Mouse (Mus musculus): Measurements from ENCODE around the gene Naaladl2. TPM values are rescaled to one million over a fixed set of nuclear protein-coding genes. Genes with fewer than 3 reads are reported as not detected.

Gene Naaladl2
- total RNA-seq, 2 experiments from 2014 or later = 0.20 to 0.29 TPM

- DNase-seq (ENCODE audit: low spot score) = no peak
- intact Hi-C loops (cut with DNase I) = no loop called here
Measured at GRCm38 (mm10) chr3:24719181-24719749, 424.8 kb downstream of the Naaladl2 start.

GRCm38 (mm10) chr3:24714770-24715169 is 429.3 kb downstream of the Naaladl2 start:
- no peak for DNase-seq (ENCODE audit: low spot score)
- intact Hi-C loops (cut with DNase I) = no loop called here

- DNase-seq (ENCODE audit: low spot score) = no peak
- intact Hi-C loops (cut with DNase I) = no loop called here
Measured at GRCm38 (mm10) chr3:24705778-24706423, 438.2 kb downstream of the Naaladl2 start.

DNA sequence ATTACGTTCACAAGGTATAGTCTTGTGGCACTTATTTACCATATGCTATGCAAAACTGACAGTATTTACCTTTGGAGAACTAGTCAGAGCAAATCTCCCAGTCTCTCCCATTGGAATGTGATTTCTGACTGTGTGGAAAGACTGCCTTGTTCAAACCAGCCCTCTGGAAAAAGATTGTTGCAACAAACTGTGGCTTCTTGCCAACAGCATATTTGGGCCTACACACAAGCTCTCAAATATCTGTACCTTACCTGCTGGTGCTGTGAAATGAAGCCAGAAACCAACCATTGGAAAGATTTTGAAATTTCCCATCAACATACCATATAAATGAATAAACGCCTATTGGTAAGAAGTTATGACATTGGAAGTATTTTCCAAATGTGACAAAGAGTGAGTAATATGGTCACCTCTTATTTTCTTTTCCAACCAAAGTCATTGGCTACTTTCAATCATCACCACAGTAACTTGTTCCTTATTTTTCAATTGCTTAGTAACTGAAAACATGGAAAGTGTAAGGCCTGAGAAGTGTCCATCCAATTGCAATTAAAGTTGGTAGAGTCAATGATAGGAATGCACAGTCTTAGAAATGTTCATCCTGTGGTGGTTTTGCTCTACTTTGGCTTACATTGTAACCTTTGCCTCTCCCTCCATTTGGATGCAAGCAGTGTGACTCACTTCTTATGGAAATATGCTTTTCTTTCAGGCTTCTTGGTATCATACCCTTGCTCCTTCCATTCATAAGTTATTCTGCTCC is 453.7 kb downstream of the Naaladl2 start:
- no peak for DNase-seq (ENCODE audit: low spot score)
- intact Hi-C loops (cut with DNase I) = no loop called here

DNA sequence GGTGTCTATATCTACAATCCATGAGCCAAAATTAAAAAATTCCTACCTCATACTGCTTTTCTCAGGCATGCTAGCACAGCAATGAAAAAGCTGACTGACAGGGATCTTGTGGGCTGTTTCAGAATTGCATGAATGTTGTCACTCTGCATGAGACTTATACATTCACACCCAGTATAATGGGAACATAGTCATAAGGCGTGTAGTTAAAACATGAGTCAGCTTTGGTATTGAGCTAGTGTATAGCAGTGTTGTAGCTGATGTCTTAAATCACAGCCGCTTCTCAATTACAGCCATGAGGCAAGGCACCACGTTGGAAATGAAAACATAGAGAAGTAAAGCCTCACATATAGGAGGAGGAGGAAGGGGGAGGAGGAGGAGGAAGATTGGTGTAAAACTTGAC is 473.6 kb downstream of the Naaladl2 start:
- DNase-seq (ENCODE audit: low spot score) = no peak
- intact Hi-C loops (cut with DNase I) = no loop called here

- intact Hi-C loops (cut with DNase I) = no loop called here
- DNase-seq (ENCODE audit: low spot score) = no peak
Measured at GRCm38 (mm10) chr3:24668052-24668916, 475.8 kb downstream of the Naaladl2 start.

GRCm38 (mm10) chr3:24665408-24665807 is 478.7 kb downstream of the Naaladl2 start:
- DNase-seq (ENCODE audit: low spot score) = no peak
- intact Hi-C loops (cut with DNase I) = no loop called here

DNA sequence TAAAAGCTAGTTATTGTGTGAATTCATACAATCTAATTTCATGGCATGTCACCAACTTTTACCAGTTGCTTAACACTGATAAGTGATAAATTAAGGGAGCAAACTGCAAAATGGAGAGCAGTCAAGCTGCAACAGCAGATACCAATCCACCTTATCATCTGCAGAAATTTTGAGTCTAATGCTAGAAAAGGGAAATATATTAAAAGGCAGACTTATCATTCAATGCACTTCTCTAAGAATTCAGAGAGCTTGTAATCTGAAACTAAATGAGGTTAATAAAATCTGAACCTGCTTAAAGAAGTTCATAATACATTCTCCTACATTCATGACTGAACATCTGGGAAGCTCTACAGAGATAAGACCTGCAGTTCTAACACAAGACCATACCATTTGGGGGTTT is 480.3 kb downstream of the Naaladl2 start:
- intact Hi-C loops (cut with DNase I) = no loop called here
- no peak for DNase-seq (ENCODE audit: low spot score)

- DNase-seq (ENCODE audit: low spot score) = no peak
- intact Hi-C loops (cut with DNase I) = no loop called here
Measured at GRCm38 (mm10) chr3:24630032-24630431, 514.0 kb downstream of the Naaladl2 start.

DNA sequence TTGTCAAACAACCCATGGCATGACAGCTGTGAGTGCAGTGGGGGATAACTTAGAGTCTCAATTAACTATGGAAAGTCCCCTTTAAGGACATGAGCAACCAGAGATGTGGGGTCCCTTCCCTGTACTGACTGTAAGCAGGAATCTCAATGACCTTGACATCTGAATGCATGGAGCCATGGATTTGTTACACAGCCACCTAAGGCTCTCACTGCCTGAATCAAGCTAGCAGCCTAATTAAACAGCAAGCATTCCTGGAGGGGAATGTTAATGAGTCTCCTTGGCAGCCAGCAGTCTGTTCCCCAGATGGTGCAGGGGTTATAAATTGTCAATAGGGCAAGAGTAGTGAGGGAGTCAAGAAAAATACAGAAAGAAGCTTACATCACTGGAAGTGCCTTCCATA is 538.6 kb downstream of the Naaladl2 start:
- DNase-seq (ENCODE audit: low spot score) = no peak
- intact Hi-C loops (cut with DNase I) = no loop called here

- intact Hi-C loops (cut with DNase I) = no loop called here
- no peak for DNase-seq (ENCODE audit: low spot score)
Measured at GRCm38 (mm10) chr3:24604791-24605320, 539.2 kb downstream of the Naaladl2 start.

DNA sequence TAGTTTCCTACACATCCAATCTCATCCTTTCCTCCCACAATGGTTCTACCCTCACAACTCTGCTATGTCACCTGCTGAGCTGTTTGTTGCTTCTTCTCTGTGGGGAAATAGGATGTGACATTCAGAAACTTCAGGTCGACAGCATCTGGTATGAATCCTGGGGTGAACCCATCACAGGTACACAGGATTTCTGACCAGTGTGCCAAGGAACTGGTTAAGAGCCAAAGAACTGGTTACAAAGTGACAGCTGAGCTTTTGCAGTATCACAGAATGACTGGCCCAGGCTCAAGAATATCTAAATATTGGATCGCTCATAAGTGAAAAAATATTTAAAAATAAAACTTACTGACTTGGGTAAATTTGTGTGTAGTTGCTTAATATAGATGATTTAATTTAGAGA is 548.6 kb downstream of the Naaladl2 start:
- intact Hi-C loops (cut with DNase I) = no loop called here
- no peak for DNase-seq (ENCODE audit: low spot score)

- intact Hi-C loops (cut with DNase I) = no loop called here
Measured at GRCm38 (mm10) chr3:24556617-24557016, 587.4 kb downstream of the Naaladl2 start.

DNA sequence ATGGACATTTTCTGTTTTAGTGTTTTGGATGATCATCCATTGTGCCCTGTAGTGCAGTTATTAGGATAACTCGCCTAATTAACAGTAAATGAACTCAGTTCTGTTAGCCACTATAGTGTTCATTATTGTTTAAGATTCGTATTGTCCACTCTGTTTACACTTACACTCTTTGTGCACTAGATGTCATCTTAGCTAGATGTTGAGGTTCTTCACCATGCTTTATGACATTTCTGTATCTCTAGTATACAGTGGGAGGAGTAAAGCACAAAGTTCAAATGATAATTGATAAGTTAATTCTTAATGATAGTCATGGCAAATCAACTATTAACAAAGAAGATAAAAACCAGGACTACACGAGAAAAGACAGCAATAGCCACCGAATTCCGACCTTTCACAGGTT is 590.4 kb downstream of the Naaladl2 start:
- DNase-seq (ENCODE audit: low spot score) = no peak
- intact Hi-C loops (cut with DNase I) = loop anchor here (5.0 kb wide), 1 partner anchor 669 kb away; no protein-coding TSS in a partner anchor

More at GRCm38 (mm10) chr3:24556617-24557016, 587.4 kb downstream of the Naaladl2 start:
- DNase-seq (ENCODE audit: low spot score) = no peak

GRCm38 (mm10) chr3:24552631-24553030 is 591.4 kb downstream of the Naaladl2 start:
- intact Hi-C loops (cut with DNase I) = loop anchor here (5.0 kb wide), 1 partner anchor 670 kb away; no protein-coding TSS in a partner anchor

GRCm38 (mm10) chr3:24533775-24534458 is 610.1 kb downstream of the Naaladl2 start:
- intact Hi-C loops (cut with DNase I) = no loop called here
- no peak for DNase-seq (ENCODE audit: low spot score)

More at GRCm38 (mm10) chr3:24552631-24553030, 591.4 kb downstream of the Naaladl2 start:
- DNase-seq (ENCODE audit: low spot score) = no peak

GRCm38 (mm10) chr3:24514918-24515317 is 629.1 kb downstream of the Naaladl2 start:
- no peak for DNase-seq (ENCODE audit: low spot score)
- intact Hi-C loops (cut with DNase I) = no loop called here

DNA sequence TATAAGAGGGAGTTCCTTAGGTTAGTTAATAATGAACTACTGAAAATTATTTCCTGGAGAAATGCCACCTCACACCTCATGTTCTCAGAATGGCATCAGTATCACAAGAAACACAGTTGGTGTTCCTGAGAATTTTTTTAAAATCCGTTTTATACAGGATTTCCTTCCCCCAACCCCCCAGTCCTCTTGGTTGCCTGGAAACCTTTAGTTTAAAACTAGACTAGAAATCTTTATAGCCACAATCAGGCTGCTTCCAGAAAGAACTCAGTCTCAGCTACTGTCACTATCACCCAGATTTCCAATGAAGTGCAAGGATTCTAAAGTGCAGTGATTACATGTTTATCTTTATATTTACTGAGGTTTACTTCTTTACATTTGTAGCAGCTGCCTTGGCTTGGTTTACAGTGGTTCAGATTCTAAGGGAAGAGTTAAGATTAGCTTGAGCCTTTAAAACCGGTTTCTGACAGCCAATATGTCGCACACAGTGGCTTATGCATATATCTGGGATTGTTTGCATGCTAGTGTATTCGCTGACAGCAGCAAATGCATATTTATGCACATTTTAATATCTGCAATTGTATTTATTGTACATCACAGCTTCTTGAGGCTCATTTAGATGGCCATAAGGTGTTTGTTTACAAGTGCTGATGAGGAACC is 657.5 kb downstream of the Naaladl2 start:
- DNase-seq (ENCODE audit: low spot score) = no peak
- intact Hi-C loops (cut with DNase I) = no loop called here

GRCm38 (mm10) chr3:24463941-24464340 is 680.1 kb downstream of the Naaladl2 start:
- DNase-seq (ENCODE audit: low spot score) = no peak
- intact Hi-C loops (cut with DNase I) = no loop called here
